Mouse (Mus musculus): ENCODE measurements at regions not wholly inside any gene's neighbourhood (a gene's known extent, or its start where the extent isn't known, plus 50 kb on each side); places are given as distances from the start of the nearest gene placed in this dataset.

DNA sequence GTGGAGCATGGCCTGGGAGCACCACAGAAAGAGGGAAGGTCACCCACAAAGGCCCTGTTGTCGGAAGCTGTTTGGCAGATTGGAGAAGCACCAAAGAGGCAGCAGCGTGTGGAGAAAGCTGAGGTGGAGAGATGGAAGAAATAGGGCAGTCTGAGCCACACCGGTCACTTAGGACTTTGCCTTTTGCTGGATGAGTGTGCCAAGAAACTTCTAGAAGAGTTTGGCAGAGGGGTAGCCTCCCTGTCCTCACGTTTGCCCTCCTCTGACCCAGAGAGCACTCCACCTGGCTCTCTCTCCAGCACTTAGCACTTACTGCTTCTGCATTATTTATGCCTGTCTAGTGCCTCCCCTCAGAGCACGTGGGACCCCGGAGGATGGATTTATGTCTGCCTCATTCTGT lies 485.3 kb upstream of the Kcnab2 start:
- DNase-seq = no peak
- intact Hi-C loops (cut with DNase I; ENCODE audit: low total_unique reads) = no loop called here

DNA sequence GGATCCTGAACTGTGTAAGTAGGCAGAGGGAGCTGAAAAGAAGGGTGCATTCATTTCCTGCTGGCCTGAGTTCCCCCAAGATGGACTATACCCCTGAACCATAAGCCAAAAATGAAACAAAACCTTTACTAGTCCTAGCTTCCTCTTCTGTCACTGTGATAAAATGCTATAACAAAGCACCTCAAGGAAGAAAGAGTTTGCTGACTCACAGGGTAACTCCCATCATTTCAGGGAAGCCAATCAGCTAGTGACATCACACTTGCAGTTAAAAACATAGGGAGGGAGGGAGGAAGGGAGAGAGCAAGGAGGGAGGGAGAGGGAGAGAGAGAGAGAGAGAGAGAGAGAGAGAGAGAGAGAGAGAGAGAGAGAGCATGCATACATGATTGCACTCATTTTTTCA lies 484.5 kb upstream of the Kcnab2 start:
- intact Hi-C loops (cut with DNase I; ENCODE audit: low total_unique reads) = no loop called here

DNA sequence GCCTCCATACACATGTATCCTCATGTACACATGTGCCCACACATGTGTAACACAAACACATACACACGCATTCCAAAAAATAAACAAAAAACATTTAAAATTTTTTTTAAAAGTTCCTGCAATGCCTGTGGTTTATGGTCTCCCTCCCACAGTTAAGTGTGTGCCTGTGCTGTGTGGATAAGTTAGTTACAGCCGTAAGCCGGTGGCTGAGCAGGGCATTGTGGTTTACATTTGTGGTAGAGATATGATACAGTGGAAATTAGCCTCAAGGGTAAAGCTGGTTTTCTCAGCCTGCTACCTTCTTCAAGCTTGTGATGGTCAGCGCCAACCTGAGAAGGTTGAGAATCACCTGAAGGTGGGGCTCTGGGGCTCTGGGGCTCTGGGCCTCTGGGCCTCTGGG lies 484.0 kb upstream of the Kcnab2 start:
- intact Hi-C loops (cut with DNase I; ENCODE audit: low total_unique reads) = no loop called here
- no peak for DNase-seq

More for the DNA sequence above, 484.5 kb upstream of the Kcnab2 start:
- no peak for DNase-seq

DNA sequence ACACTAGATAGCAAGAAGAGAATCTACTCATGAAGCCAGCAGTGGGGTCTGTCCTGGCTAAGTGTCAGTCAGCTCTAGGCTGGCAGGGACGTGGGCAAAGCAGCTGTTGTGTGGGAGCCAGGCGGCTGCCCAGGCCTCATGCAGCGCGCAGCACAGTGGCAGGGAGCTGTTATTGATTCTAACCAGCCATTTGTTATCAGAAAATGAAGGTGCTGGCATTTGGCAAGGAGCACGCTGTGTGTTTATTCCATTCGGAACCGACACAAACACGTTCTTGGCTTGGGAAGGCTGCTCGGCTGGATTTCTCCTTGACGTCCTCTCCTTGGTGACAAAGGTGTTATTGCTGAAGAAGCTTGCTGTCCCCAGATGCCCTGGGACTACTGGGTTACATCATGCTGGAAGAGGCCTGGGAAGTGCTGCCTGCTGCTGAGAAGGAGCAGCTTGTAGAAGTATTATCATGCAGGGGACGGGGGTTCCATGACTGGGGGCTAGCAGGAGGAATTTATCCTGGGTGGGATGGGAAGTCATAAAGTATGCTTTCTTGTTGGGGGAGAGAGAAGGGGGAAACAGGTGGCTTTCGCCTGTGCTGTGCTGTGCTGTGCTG lies 482.1 kb upstream of the Kcnab2 start:
- DNase-seq = no peak
- intact Hi-C loops (cut with DNase I; ENCODE audit: low total_unique reads) = no loop called here

DNA sequence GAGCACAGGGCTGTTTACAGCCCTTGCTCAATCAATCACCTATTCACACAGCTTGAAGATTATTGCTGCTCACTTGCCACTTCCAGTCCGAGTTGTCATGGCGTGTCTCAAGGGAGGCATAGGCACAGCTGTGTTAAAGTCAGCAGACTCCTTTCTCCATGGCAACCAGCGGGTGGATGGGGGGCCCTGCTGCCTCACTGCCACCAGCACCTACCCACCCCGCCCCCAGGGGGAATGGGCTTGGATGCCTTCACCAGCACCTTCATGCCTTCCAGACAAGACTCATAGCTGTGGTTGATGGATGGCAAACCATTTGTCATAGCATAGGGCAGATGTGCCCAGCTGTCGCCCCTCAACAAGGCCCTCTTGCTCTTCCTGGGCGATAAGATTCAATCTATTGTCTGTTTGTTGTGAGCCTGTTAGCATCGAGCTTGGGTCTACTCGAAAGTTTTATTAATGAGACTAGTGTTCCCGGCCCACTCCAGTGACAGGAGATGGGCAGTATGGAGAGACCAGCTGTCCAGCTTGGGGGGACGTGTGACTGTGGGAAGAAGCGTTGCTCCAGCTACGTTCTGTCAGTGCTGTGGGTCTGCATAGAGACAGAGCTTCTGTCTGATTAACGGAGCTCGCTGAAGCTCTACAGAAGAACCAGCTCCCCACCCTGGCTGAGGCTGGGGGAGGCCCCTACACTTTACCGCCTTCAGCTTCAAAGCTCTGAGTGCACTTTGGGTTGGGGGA lies 475.7 kb upstream of the Kcnab2 start:
- DNase-seq = no peak
- intact Hi-C loops (cut with DNase I; ENCODE audit: low total_unique reads) = no loop called here

DNA sequence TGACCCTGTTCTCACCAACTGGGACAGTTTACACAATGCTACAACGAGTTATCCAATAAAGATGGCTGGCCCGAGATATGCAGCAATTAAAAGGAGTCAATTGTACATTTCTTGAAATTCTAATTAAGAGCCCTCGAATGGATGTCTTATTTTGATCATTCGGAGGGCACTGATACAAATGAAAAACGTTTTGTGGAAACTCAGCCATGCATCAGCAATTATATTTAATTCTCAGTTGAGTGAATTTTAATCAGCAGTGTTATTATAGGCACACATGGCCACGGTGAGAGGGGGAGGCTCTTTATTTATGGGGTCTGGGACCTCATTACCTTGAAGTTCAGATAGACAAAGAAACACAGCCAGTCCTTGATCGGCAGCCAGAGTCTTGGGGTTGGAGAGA lies 471.3 kb upstream of the Kcnab2 start:
- intact Hi-C loops (cut with DNase I; ENCODE audit: low total_unique reads) = no loop called here
- no peak for DNase-seq

DNA sequence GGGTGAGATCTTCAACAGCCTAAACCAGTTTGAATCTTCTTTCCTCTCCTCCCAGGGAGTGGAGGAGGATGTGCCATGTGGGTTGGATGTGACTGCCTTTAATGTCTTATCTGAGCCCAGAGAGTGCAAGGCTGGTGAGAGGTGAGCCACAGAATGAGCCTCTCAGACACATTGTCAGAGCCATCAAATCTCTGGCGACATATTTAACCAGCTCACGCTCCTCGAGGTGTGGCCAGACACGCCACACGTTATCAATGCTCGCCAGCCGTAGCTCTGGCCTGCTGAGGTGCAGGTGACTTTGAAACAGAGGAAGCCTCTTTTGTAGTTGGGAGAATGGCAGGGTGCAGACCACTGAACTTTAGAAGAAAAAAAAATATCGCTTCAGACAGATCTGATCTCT lies 463.5 kb upstream of the Kcnab2 start:
- intact Hi-C loops (cut with DNase I; ENCODE audit: low total_unique reads) = no loop called here
- no peak for DNase-seq

DNA sequence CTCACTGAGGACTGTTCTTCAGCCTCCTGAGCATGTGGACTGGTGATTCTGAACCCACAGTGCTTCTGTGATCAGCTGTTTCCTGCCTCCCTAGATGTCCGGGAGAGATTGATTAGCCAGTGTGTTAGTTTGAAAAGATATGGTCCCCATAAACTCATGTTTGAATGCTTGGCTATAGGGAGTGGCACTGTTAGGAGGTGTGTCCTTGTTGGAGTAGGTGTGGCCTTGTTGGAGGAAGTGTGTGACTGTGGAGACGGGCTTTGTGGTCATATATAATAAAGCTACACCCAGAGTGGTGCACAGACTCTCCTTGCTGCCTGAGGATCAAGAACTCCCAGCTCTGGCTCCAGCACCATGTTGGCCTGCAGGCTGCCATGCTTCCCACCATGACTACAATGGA lies 458.9 kb upstream of the Kcnab2 start:
- DNase-seq = no peak
- intact Hi-C loops (cut with DNase I; ENCODE audit: low total_unique reads) = no loop called here

DNA sequence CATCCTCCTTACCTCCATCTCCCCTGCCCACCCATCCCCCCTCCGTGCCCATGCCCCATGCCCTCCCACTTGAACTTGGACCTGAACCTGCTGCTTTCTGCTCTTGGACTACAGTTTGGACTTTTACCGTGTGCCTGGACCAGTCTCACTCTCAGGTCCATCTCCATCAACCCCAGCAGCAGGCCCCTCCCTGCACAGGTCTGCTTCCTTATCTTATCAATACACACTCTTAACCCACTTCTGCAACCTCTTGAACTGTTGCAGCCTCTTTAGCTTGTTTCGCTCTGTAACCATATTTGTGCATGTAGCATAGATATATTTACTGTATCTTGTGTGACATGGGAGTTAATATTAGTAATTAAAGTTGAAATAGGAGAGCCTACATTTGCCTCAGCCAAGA lies 457.8 kb upstream of the Kcnab2 start:
- intact Hi-C loops (cut with DNase I; ENCODE audit: low total_unique reads) = no loop called here

DNA sequence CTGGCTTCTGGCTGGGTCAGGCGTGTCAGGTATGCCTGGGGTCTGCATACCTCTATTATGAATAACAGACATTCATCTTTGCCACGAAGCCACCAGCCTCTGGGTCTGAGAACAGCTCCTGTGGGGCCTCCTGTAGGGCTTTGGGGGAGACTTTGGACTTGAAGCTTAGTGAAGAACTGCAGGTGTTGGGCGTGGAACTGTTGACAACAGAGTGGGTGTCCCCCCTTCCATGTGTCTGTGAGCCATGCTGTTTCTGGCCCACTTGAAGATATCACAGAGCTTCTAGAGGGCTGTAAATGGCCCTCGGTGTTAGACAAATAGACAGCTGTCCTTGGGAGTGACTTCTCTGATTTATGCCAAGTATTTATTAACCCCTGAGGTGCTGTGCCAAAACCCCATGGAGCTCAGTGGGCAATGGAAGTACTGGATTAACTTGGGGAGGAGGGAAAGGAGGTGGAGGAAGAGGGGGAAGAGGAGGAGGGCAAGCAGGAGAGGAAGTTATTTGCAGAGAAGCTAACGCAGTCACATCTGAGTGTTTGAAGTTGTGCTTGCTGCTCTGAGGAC lies 450.8 kb upstream of the Kcnab2 start:
- intact Hi-C loops (cut with DNase I; ENCODE audit: low total_unique reads) = no loop called here

More for the DNA sequence above, 457.8 kb upstream of the Kcnab2 start:
- DNase-seq = no peak

DNA sequence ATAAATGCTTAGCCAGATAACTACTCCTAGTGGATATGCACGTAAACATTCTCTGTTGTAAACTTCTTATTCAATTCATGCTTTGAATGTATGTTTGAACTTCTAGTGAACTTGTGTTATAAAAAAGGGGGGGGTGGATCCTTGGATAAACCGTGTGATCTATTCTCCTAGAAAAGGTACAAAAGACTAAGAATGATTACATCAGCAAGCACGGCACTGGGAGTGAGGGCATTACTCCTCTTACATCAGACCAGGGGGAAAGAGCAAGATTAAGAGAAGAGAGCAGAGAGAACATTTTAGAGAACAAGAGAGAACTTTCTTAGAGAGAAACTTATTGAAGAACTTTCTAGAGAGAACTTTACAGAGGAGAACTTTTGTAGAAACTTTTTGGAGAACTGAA lies 442.6 kb upstream of the Kcnab2 start:
- DNase-seq = no peak
- intact Hi-C loops (cut with DNase I; ENCODE audit: low total_unique reads) = no loop called here

More for the DNA sequence above, 450.8 kb upstream of the Kcnab2 start:
- no peak for DNase-seq

DNA sequence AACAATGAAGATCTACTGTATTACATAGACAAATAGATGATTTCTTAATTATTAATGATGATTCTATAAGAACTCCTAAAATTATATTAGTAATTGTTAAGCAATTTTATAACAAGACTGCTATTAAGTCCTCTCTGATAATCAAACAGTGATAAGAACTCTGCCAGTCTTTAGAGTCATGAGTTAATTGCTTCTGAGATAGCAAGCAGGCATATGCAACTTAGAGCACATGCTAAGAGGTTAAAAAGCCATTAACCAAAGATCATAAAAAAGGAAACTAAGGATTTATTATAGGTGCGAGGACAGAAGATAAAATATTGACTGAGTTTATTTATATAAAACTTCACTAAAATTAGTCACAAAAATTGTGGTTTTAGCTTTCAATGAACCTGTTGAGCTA lies 442.2 kb upstream of the Kcnab2 start:
- intact Hi-C loops (cut with DNase I; ENCODE audit: low total_unique reads) = no loop called here
- no peak for DNase-seq

DNA sequence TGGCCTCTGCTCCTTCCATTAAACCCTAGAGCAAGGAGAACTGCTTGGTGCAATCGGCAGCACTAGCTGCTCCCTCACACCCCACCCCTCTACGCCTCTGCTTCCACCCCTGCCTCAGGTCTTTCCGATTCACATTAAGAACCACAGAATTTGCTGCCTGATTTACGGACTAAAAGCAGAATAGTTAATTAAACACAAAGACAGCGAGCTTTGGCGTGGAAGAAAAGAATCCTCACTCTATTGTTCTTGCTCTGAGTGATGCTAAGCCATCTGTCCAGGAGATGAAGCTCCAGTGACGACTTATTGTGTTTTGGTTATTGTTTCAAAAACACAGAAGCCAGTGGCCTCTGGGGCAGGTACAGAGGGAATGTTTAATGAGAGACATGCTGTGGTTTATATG lies 438.9 kb upstream of the Kcnab2 start:
- intact Hi-C loops (cut with DNase I; ENCODE audit: low total_unique reads) = no loop called here
- no peak for DNase-seq

DNA sequence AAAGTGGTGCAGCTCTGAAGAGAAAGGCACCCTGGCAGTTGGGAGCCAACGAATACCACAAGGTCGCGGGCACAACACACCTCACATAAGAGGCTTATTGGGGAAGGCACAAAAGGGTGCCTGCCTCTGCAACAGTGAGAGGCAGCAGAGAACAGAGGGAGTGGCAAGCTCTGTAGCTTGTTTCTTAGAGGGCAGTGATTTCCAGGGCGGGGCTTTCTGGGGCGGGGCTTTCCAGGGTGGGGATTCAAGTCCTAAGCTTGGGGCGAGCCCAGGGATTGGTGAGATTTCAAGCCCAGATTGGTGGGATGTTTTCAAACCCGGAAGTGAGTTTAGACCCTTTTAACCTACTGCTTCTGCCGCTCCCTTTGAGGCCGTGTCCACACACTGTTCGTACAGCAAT lies 435.8 kb upstream of the Kcnab2 start:
- intact Hi-C loops (cut with DNase I; ENCODE audit: low total_unique reads) = no loop called here
- no peak for DNase-seq

DNA sequence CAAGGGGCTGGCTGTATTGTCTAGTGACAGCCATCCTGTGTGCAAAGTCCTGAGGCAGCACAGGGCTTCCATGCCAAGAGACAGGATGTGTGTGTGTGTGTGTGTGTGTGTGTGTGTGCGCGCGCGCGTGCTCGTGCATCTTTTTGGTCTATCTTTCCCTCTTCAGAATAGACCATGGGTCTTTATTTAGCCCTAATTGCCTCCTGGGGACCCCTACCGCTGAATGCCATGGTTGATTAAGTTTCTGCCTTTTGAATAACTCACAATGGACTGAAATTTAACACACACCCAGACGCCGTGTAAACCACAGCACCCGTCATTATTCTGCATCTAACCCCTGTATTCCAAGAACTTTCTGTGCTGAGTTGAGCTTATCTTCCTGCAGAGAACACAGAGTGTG lies 435.2 kb upstream of the Kcnab2 start:
- no peak for DNase-seq
- intact Hi-C loops (cut with DNase I; ENCODE audit: low total_unique reads) = no loop called here

DNA sequence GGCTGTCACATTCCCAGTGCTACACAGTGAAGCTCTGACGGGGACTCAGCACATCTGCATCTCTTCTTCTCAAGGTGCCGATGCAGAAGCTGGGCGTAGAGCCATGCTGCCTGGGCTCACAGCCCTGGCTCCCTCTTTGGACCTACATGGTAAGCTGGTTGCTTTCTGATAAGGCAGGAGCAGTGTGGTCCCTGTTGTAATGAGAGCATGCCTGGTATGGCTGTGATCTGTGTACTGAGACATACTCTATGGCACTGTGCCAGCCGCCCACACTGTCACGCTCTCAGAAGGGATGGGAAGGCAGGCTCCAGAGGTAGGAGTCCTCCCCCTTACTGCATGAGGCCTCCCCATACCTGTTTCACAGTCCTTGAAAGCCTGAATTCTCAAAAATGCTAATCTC lies 430.6 kb upstream of the Kcnab2 start:
- no peak for DNase-seq

DNA sequence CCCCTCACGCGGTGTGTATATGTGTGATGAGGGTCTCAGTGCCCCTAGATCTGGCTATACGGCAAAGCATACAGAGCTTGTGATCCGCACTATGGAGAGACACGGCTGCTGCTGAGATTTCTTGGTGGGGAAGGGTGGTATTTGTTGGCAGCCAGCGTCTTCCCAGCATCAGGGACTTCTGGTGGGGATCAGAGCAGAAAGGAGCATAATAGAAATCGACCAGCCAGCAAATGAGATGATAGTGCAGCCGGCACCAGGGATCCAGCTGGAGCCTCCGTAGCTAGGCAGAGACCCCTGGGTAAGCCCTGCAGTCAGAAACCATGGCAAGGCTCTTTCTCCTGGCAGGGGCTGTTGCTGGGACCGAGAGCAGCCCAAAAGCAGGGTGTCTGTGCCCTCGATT lies 425.2 kb upstream of the Kcnab2 start:
- DNase-seq = no peak
- intact Hi-C loops (cut with DNase I; ENCODE audit: low total_unique reads) = no loop called here

More for the DNA sequence above, 430.6 kb upstream of the Kcnab2 start:
- intact Hi-C loops (cut with DNase I; ENCODE audit: low total_unique reads) = no loop called here

DNA sequence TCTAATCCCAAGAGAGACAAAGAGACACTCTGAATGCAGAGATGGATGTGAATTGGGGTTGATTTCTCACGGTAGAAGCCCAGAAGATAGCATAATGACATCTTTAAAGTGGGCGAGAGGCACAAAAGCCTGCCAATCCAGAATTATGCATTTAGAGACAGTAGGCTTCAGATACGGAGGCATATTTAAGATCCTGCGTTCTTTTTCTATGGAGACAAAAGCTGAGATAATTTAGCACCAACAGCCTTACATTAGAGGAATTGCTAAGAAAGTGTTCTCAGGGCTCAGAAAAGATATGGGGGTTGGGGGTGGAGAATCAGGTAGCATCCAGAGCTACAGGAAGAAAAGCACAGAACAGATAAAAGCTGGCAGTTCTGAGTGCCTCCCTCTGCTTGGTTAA lies 422.4 kb upstream of the Kcnab2 start:
- DNase-seq = no peak
- intact Hi-C loops (cut with DNase I; ENCODE audit: low total_unique reads) = no loop called here

DNA sequence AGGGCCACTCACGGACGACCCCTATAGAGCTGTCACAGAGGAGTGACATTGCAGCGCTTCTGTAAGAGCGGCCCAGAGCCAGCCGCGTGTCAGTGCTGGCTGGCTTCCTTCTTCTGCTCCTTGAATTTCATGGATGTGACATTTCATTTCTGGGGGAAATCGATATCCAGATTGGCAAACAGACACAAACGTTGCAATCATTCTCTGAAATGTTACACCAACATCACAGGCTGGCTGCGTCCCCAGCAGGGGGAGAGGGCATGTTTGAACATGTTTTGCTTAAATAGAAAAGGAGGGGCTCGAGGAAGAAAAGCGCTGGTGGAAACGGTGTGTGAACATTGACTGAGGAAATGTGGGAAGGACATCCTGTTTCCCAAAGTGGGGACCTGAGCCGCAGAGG lies 417.4 kb upstream of the Kcnab2 start:
- intact Hi-C loops (cut with DNase I; ENCODE audit: low total_unique reads) = no loop called here
- DNase-seq = no peak

DNA sequence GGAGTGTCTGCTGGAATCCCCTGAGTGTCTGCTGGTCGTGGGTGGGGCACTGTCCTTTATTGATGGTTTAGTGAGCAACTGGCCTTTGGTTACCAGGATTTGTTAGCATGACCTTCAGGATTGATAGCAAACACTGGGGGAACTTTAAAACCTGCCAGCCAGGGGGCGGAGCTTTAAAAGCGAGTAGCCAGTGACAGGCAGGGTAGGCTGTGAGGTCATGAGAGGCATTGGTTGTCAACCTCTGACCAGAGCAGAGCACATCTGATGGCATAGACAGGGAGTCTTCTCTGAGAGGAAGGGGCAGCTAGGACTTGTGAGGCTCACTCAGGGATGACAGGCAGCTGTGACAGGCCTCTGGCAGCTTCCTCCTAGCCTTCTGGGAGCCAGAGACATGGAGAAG lies 415.3 kb upstream of the Kcnab2 start:
- intact Hi-C loops (cut with DNase I; ENCODE audit: low total_unique reads) = no loop called here
- no peak for DNase-seq

DNA sequence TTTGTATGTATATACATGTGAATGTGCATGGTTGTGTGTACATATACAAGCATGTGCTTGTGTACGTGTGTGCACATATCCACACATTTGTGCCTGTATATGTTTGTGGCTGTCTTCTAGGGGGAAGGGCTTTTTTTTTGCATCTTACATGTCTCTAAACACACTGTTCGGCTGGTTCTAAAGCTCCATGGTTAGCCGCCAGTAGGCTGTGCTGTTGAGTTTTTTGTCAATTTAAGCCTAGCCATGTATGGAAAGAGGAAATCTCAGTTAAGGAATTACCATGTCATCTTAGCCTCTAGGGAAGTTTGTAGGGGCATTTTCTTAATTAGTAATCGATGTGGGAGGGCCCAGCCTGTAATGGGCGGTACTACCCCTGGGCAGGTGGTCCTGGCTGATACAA lies 411.5 kb upstream of the Kcnab2 start:
- intact Hi-C loops (cut with DNase I; ENCODE audit: low total_unique reads) = no loop called here
- no peak for DNase-seq

Measured in gastrocnemius, postnatal 14 days (tissue).